In the genomic region with DNA sequence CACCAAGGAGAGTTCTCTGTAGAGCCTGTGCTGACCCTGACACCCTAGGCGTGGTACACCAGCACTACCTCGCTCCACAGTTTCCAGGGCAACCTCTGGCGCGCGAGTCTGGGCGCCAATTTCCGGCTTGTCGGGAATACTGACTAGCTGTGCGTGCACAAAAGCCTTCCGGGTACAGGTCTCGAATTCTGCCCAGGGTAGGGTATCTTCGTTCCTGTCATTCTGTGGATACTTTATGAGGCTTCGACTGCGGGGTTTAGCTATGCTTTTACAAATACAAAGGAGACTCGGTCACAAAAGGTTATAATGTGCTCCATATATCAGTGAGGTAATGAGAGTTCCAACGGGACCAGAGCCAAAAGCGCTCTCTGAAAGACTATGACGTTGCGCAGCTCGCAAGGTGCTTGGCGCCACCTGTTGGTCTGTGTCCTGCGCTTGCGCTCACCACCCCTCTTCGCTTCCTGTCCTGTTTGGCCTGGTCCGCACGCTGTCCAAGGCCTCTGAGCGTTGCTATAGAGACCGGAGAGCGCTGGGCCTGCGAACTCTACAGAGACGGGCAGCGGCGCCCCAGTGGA, we compare ENCODE assay signal across 8 mouse cellular contexts. TPM values are rescaled to one million over a fixed set of nuclear protein-coding genes. Genes with fewer than 3 reads are reported as not detected.
DNase-seq lines count a peak whose midpoint lies in the region; ATAC-seq lines count a peak whose summit lies in the region.

A gene (minus strand): TSS at position 153 of the 575 bp plus-strand sequence.
A gene (plus strand): TSS at position 265 of the 575 bp plus-strand sequence.

- peak within 1 kb of the TSS; percentile 89 for H3K27ac ChIP-seq in forebrain, embryonic 10.5 days
- H3K27ac ChIP-seq in heart, embryonic 16.5 days (ENCODE audit: low read length), result peak within 1 kb of the TSS; percentile 75
- H3K27ac ChIP-seq in liver, embryonic 15.5 days (replicated peaks), result peak within 1 kb of the TSS; percentile 71
- no peak within 1 kb of the TSS for H3K27ac ChIP-seq in neural tube, embryonic 12.5 days

- peak; percentile 97 for ATAC-seq in heart, embryonic 16.5 days (replicated peaks; ENCODE audit: extremely low read depth, insufficient read depth, low FRiP score)
- peak; percentile 97 for ATAC-seq in liver, embryonic 15.5 days (ENCODE audit: insufficient read depth)
- ATAC-seq in neural tube, embryonic 12.5 days (ENCODE audit: low FRiP score, low read depth), result peak; percentile 97

- no peaks in the 10 kb centered on the region for H3K27me3 ChIP-seq in forebrain, embryonic 10.5 days (ENCODE audit: poor library complexity, severe bottlenecking)
- H3K27me3 ChIP-seq in heart, embryonic 16.5 days (ENCODE audit: control insufficient read depth, insufficient read depth, low read length), result no peaks in the 10 kb centered on the region
- H3K27me3 ChIP-seq in liver, embryonic 15.5 days, result no peaks in the 10 kb centered on the region
- H3K27me3 ChIP-seq in neural tube, embryonic 12.5 days (replicated peaks), result no peaks in the 10 kb centered on the region

- H3K4me1 ChIP-seq in forebrain, embryonic 10.5 days, result peaks cover 27% of the 10 kb centered on the region
- peaks cover 5% of the 10 kb centered on the region for H3K4me1 ChIP-seq in heart, embryonic 16.5 days (ENCODE audit: control insufficient read depth, insufficient read depth, low read length)
- peaks cover 24% of the 10 kb centered on the region for H3K4me1 ChIP-seq in liver, embryonic 15.5 days (replicated peaks)
- peaks cover 7% of the 10 kb centered on the region for H3K4me1 ChIP-seq in neural tube, embryonic 12.5 days

- H3K9me3 ChIP-seq in forebrain, embryonic 10.5 days, result no peaks in the 10 kb centered on the region
- H3K9me3 ChIP-seq in heart, embryonic 16.5 days (replicated peaks; ENCODE audit: control insufficient read depth, low read length), result no peaks in the 10 kb centered on the region
- H3K9me3 ChIP-seq in liver, embryonic 15.5 days (replicated peaks), result no peaks in the 10 kb centered on the region
- no peaks in the 10 kb centered on the region for H3K9me3 ChIP-seq in neural tube, embryonic 12.5 days

- WGBS in forebrain, embryonic 10.5 days, result under 1% methylated on average over 33 of the region's 33 CpGs
- WGBS in heart, embryonic 16.5 days, result 0% methylated on average over 33 of the region's 33 CpGs
- under 1% methylated on average over 33 of the region's 33 CpGs for WGBS in liver, embryonic 15.5 days (ENCODE audit: insufficient replicate concordance)
- WGBS in neural tube, embryonic 12.5 days, result under 1% methylated on average over 33 of the region's 33 CpGs

- H3K4me3 ChIP-seq in forebrain, embryonic 10.5 days, result peak within 1 kb of the TSS; percentile 67
- H3K4me3 ChIP-seq in heart, embryonic 16.5 days (ENCODE audit: low read length), result peak within 1 kb of the TSS; percentile 84
- peak within 1 kb of the TSS; percentile 73 for H3K4me3 ChIP-seq in liver, embryonic 15.5 days (replicated peaks)
- H3K4me3 ChIP-seq in neural tube, embryonic 12.5 days, result peak within 1 kb of the TSS; percentile 57

- peak within 1 kb of the TSS; percentile 84 for H3K4me2 ChIP-seq in heart, embryonic 16.5 days (ENCODE audit: low read depth, low read length)
- peak within 1 kb of the TSS; percentile 95 for H3K4me2 ChIP-seq in liver, embryonic 15.5 days
- peak within 1 kb of the TSS; percentile 86 for H3K4me2 ChIP-seq in neural tube, embryonic 12.5 days (replicated peaks)

- peak; percentile 81 to 85 for DNase-seq in CD8-positive naive resting alpha-beta T cell, adult 2 months (ENCODE audit: low read depth in 2 of 2, low spot score in 2 of 2)
- peak; percentile 92 for DNase-seq in c-Kit-positive CD71-negative TER-119-negative erythroid progenitor cells, embryonic 14.5 days (ENCODE audit: low read depth)
- peak; percentile 92 for DNase-seq in forebrain, embryonic 10.5 days (ENCODE audit: extremely low spot score, low spot score)
- peak; percentile 96 to 97 for DNase-seq in kidney, postnatal 36 days
- peak; percentile 94 for DNase-seq in telencephalon, adult 2 months (ENCODE audit: low read depth, low spot score)

- H3K36me3 ChIP-seq in forebrain, embryonic 10.5 days (replicated peaks), result peaks cover 50% of the 10 kb centered on the region
- peaks cover 21% of the 10 kb centered on the region for H3K36me3 ChIP-seq in heart, embryonic 16.5 days (ENCODE audit: control insufficient read depth, insufficient read depth)
- H3K36me3 ChIP-seq in liver, embryonic 15.5 days (replicated peaks), result peaks cover 43% of the 10 kb centered on the region
- H3K36me3 ChIP-seq in neural tube, embryonic 12.5 days, result peaks cover 31% of the 10 kb centered on the region

- peak within 1 kb of the TSS; percentile 88 for H3K9ac ChIP-seq in heart, embryonic 16.5 days (ENCODE audit: low read length)
- peak within 1 kb of the TSS; percentile 79 for H3K9ac ChIP-seq in liver, embryonic 15.5 days
- peak within 1 kb of the TSS; percentile 56 for H3K9ac ChIP-seq in neural tube, embryonic 12.5 days

RNA-seq across cellular contexts. Expression of the first gene that starts in this region (rescaled TPM):
- 6.8 and 6.9 TPM in 2 replicates for polyA plus RNA-seq in forebrain, embryonic 10.5 days (2016; fragmentation: Nextera tagmentation; extraction: Ambion mirVana)
- polyA plus RNA-seq in heart, embryonic 16.5 days (2015; fragmentation: Nextera tagmentation; extraction: Ambion mirVana), result 9.7 and 10.0 TPM in 2 replicates
- 2.0 and 2.7 TPM in 2 replicates for polyA plus RNA-seq in liver, embryonic 15.5 days (2015; fragmentation: Nextera tagmentation; extraction: Ambion mirVana)
- 6.3 and 7.9 TPM in 2 replicates for polyA plus RNA-seq in neural tube, embryonic 12.5 days (2016; fragmentation: Nextera tagmentation; extraction: Ambion mirVana)

RNA-seq across cellular contexts. Expression of the second gene that starts in this region (rescaled TPM):
- polyA plus RNA-seq in forebrain, embryonic 10.5 days (2016; fragmentation: Nextera tagmentation; extraction: Ambion mirVana), result 23.3 and 27.4 TPM in 2 replicates
- polyA plus RNA-seq in heart, embryonic 16.5 days (2015; fragmentation: Nextera tagmentation; extraction: Ambion mirVana), result 15.6 and 16.4 TPM in 2 replicates
- 4.6 and 6.4 TPM in 2 replicates for polyA plus RNA-seq in liver, embryonic 15.5 days (2015; fragmentation: Nextera tagmentation; extraction: Ambion mirVana)
- polyA plus RNA-seq in neural tube, embryonic 12.5 days (2016; fragmentation: Nextera tagmentation; extraction: Ambion mirVana), result 23.8 TPM in 2 replicates
